Mouse (Mus musculus) midbrain, postnatal 0 days (tissue): ENCODE data around the gene Izumo4. TPM values are rescaled to one million over a fixed set of nuclear protein-coding genes. Genes with fewer than 3 reads are reported as not detected.

Experiments used
- ATAC-seq: fragments of 200-750 bp; cut with Nextera tagmentation; 2 replicates; pipeline ENCODE4 v1.8.0; 2017; ENCODE audit warnings: moderate number of reproducible peaks, mild to moderate bottlenecking, moderate TSS enrichment, moderate library complexity; ENCODE audit not compliant: low FRiP score
- DNase-seq: peaks from one replicate; pipeline ENCODE4 v3.0.0-alpha.2; 2015; ENCODE audit warnings: low spot score
- H3K27ac ChIP-seq: fragments of 300-500 bp; sonication (generic); 2 replicates; pipeline ENCODE4 v1.5.1; 2014; ENCODE audit warnings: low read depth, mild to moderate bottlenecking, low read length, mixed read lengths
- H3K27me3 ChIP-seq: fragments of 300-500 bp; sonication (generic); 2 replicates; pipeline ENCODE4 v1.6.1; 2014; ENCODE audit warnings: low read length, control low read depth, mixed read lengths; ENCODE audit not compliant: insufficient read depth
- H3K36me3 ChIP-seq: fragments of 300-500 bp; sonication (generic); 2 replicates; pipeline ENCODE4 v1.6.1; 2014; ENCODE audit warnings: low read length, control low read depth, mixed read lengths; ENCODE audit not compliant: insufficient read depth
- H3K4me1 ChIP-seq: fragments of 300-500 bp; sonication (generic); 2 replicates; pipeline ENCODE4 v1.6.1; 2014; ENCODE audit warnings: mild to moderate bottlenecking, control low read depth, antibody characterized with exemption, low read length, mixed read lengths; ENCODE audit not compliant: insufficient read depth
- H3K4me2 ChIP-seq: fragments of 300-500 bp; sonication (generic); 2 replicates; pipeline ENCODE4 v1.6.1; 2014; ENCODE audit warnings: low read depth, mild to moderate bottlenecking, low read length, mixed read lengths; ENCODE audit not compliant: poor library complexity, severe bottlenecking
- H3K4me3 ChIP-seq: fragments of 300-500 bp; sonication (generic); 2 replicates; pipeline ENCODE4 v1.5.1; 2014; ENCODE audit warnings: low read depth, mild to moderate bottlenecking, low read length, moderate library complexity
- H3K9ac ChIP-seq: fragments of 300-500 bp; sonication (generic); replicated peaks from 2 replicates; pipeline ENCODE4 v1.6.1; 2014; ENCODE audit warnings: mild to moderate bottlenecking, low read length, moderate library complexity, mixed read lengths; ENCODE audit not compliant: poor library complexity, severe bottlenecking
- H3K9me3 ChIP-seq: fragments of 300-500 bp; sonication (generic); 2 replicates; pipeline ENCODE4 v1.6.1; 2016; ENCODE audit warnings: low read length, control low read depth
- CTCF ChIP-seq: IDR thresholded peaks from 2 replicates; pipeline ENCODE4 v1.5.1; 2016; ENCODE audit warnings: antibody characterized with exemption, mild to moderate bottlenecking
- WGBS: fragments of 180-500 bp; shearing (Covaris S2); extraction: QIAGEN DNeasy Blood & Tissue Kit; methylation state at CpG from one replicate; pipeline ENCODE4 v1.1.7; 2014; 5-methylcytosine and 5-hydroxymethylcytosine counted together
- polyA plus RNA-seq: library from polyadenylated mRNA; unstranded; fragments of >200 nt; fragmentation: Nextera tagmentation; extraction: Ambion mirVana; gene quantifications from 2 replicates; pipeline ENCODE4 v1.2.1, GENCODE M21; 2015
- total RNA-seq: library from RNA; depleted of rRNA; stranded (reverse); fragments of >200 nt; gene quantifications from 2 replicates; pipeline ENCODE4 v1.2.3, GENCODE M21; 2014

The Izumo4 gene
- total and polyA plus RNA-seq, 2 experiments from 2014 or later, result 26.3 to 44.0 TPM

DNA sequence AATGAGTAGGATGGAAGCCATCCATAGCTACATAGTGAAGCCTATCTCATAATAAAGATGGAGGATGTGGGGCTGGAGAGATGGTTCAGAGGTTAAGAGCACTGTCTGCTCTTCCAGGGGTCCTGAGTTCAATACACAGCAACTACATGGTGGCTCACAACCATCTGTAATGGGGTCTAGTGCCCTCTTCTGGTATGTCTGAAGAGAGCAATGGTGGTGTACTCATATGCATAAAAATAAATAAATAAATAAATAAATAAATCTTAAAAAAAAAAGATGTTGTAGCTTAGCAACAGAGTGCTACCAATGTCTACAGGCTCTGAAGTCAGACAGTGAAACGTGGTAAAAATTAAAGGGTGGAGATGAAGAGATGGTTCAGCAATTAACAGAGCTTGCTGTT is 36.7 kb downstream of the Izumo4 start:
- no peak overlapping the region for H3K4me3 ChIP-seq
- WGBS, result 45% methylated on average over 1 of the region's 1 CpGs
- peak; percentile 51 for TF ChIP-seq CTCF
- H3K27ac ChIP-seq, result no peak overlapping the region
- no peak overlapping the region for H3K4me2 ChIP-seq
- H3K9me3 ChIP-seq, result no peaks in the 10 kb centered on the region
- no peaks in the 10 kb centered on the region for H3K36me3 ChIP-seq
- no peaks in the 10 kb centered on the region for H3K27me3 ChIP-seq
- H3K9ac ChIP-seq, result no peak overlapping the region
- ATAC-seq, result no peak
- peaks cover 17% of the 10 kb centered on the region for H3K4me1 ChIP-seq
- no peak for DNase-seq

DNA sequence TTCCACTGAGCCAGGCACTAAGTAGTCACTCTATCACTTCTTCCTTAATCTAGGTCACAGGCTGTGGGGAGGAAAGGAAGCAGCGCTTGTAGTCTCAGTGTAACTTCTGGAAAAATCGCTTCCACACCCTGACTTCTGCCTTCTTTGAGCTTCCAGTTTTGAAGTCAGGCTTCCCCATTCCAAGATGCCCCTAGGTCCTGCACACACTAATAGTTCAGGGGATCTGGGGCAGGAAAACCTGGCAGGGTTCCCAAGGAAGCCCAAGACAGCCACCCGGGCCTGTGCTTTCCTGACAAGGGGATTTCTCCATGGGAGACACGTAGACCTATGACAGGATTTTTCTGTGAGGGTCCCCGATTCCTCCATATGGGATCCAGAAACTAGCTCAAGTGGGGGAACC is 39.2 kb downstream of the Izumo4 start:
- Histone ChIP-seq H3K36me3 (no peaks in the 10 kb centered on the region), H3K27me3 (no peaks in the 10 kb centered on the region), H3K9me3 (no peaks in the 10 kb centered on the region), H3K4me2 (peak overlapping the region; percentile 98), H3K27ac (peak overlapping the region; percentile 90), H3K9ac (peak overlapping the region; percentile 99), H3K4me1 (peaks cover 17% of the 10 kb centered on the region), H3K4me3 (peak overlapping the region; percentile 100)
- no peak for DNase-seq
- 28% methylated on average over 5 of the region's 5 CpGs for WGBS
- no peak for ATAC-seq
- TF ChIP-seq CTCF, result no peak

DNA sequence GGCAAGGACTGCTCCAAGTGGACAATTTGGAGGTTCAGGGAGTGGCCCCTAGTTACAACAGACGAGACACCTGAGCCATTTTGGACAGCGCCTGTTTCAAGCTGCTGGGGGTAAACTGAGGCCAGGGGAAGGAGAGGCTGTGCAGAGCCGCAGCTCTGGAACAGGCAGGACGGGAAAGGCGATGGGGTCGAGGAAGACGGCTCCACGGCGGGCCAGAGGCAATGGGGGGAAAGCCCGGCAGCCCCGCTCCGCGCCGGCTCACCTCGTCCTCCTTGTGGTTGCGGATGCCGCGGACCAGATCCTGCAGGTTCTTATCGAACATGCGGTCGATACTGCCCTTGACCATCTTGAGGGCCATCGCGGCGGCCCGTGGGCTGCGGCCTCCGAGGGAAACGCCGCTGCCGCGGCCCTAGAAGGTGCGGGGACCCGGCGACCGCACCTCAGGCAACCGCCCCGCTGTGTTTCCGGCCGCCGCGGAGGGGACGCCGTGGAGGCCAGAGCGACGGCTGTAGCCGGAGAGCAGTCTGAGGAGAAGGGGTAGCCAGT is 39.7 kb downstream of the Izumo4 start:
- no peak for DNase-seq
- peak overlapping the region; percentile 100 for H3K4me3 ChIP-seq
- H3K9ac ChIP-seq, result peak overlapping the region; percentile 99
- no peaks in the 10 kb centered on the region for H3K27me3 ChIP-seq
- under 1% methylated on average over 45 of the region's 46 CpGs for WGBS
- H3K4me1 ChIP-seq, result peaks cover 17% of the 10 kb centered on the region
- TF ChIP-seq CTCF, result no peak
- H3K9me3 ChIP-seq, result no peaks in the 10 kb centered on the region
- H3K36me3 ChIP-seq, result no peaks in the 10 kb centered on the region
- peak overlapping the region; percentile 90 for H3K27ac ChIP-seq
- peak overlapping the region; percentile 98 for H3K4me2 ChIP-seq
- ATAC-seq, result peak; percentile 4; the same call in 1 of the 2 replicates

DNA sequence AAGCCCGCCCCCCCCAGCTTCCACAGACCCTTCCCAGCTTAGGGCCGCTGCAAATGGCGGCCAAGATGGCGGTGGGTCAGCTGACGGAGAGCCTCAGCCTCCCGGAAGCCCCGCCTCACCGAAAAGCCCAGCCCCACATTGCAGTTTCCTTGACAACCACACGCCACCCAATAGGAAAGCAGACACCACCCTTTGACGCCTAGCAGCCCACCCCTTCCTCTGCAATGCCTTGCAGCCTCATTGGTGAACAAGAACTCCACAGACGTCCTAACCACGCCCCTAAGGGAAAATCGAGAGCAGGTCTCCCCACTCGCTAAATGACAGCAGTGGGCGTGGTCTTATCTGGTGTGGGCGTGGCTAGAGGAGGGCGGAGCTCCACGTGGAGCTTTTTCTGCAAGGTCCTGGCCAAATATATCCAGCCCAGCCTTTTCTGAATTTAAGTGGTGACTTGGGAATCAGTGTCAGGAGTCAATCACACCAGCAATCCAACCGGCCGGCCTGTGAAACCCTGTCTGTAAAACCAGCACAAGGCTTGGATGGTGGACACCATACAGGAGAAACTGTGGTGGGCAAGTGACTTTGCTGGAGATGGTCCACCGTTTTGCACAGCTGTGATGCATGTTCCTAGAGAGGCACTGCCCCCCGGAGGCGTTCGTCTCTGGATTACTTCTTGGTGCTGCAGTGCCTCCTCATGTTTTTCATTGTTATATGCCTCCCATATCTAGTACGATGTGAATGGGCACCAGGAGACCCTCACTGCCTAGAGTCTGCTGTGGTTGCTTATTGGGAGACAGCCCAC is 40.4 kb downstream of the Izumo4 start, which contains the start of gene Ap3d1:
Gene Ap3d1, minus strand, starts transcription at position 85 of the 799 bp plus-strand sequence.
- Histone ChIP-seq H3K27ac (peak within 1 kb of the TSS; percentile 90), H3K4me3 (peak within 1 kb of the TSS; percentile 100), H3K4me2 (peak within 1 kb of the TSS; percentile 98), H3K4me1 (peaks cover 17% of the 10 kb centered on the region), H3K9ac (peak within 1 kb of the TSS; percentile 99), H3K27me3 (no peaks in the 10 kb centered on the region), H3K36me3 (no peaks in the 10 kb centered on the region), H3K9me3 (no peaks in the 10 kb centered on the region)
- peak; percentile 48 for TF ChIP-seq CTCF
- DNase-seq (peak; percentile 100), ATAC-seq (peak; percentile 99)
- under 1% methylated on average over 25 of the region's 25 CpGs for WGBS

DNA sequence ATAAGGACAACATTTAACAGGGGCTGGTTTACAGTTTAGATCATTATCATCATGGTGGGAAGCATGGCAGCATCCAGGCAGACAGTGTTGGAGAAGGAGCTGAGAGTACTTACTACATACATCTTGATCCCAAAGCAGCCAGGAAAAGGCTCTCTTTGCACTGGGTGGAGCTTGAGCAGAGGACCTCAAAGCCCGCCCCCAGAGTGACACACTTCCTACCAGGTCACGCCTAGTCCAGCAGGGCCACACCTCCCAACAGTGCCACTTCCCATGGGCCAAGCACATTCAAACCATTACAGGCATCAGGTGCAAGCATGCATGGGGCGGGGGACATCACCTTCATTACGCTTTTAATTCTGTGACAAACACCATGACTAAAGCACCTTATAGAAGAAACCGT is 42.3 kb downstream of the Izumo4 start:
- Histone ChIP-seq H3K36me3 (no peaks in the 10 kb centered on the region), H3K27ac (no peak overlapping the region), H3K4me3 (no peak overlapping the region), H3K4me2 (no peak overlapping the region), H3K27me3 (no peaks in the 10 kb centered on the region), H3K9me3 (no peaks in the 10 kb centered on the region), H3K4me1 (peaks cover 13% of the 10 kb centered on the region), H3K9ac (no peak overlapping the region)
- no peak for ATAC-seq
- 42% methylated on average over 5 of the region's 5 CpGs for WGBS
- no peak for DNase-seq
- TF ChIP-seq CTCF, result no peak

DNA sequence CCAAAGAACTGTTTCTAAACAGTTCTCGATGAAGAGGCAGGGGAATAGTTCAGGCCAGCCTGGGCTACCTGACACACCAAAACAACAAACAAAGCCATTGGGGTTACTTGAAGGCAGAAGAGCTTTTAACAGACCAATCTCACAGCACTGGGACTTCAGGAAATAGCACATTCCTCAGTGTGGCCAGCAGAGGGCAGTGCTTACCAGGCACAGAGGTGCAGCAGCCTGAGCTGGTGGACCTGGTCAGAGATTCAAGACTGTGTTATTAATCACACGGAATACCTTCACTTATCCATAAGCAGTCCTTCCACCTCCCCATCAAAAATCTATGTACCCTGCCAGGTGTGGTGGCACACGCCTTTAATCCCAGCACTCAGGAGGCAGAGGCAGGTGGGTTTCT is 45.4 kb downstream of the Izumo4 start:
- ATAC-seq (no peak), DNase-seq (peak; percentile 78)
- Histone ChIP-seq H3K27ac (no peak overlapping the region), H3K4me1 (no peaks in the 10 kb centered on the region), H3K4me3 (no peak overlapping the region), H3K27me3 (no peaks in the 10 kb centered on the region), H3K4me2 (no peak overlapping the region), H3K36me3 (no peaks in the 10 kb centered on the region), H3K9me3 (no peaks in the 10 kb centered on the region), H3K9ac (no peak overlapping the region)
- peak; percentile 96 for TF ChIP-seq CTCF
- WGBS, result 9% methylated on average over 3 of the region's 3 CpGs
